Mouse (Mus musculus): ENCODE measurements at regions not wholly inside any gene's neighbourhood (a gene's known extent, or its start where the extent isn't known, plus 50 kb on each side); places are given as distances from the start of the nearest gene placed in this dataset.
A peak's percentile ranks its signal among the peaks of the same experiment; 100 is the strongest.

GRCm38 (mm10) chr16:76521142-76521541, 147.5 kb upstream of the Nrip1 start:
- H3K27me3 ChIP-seq, result no peaks in the 10 kb centered on the region
- TF ChIP-seq CTCF (IDR thresholded peaks at IDR 0.05), result no peak
- no peak for DNase-seq (ENCODE audit: low read depth, low spot score)
- ChIA-PET CTCF (no interaction called here), POLR2A (interaction anchor here (0.7 kb wide), 1 partner anchor 22 kb away, joined by 3 read pairs; no protein-coding TSS in a partner anchor)
- no peak for ATAC-seq
- in situ Hi-C loops (cut with MboI; ENCODE audit: low pct_unique_long_range_greater_than_20kb), result no loop called here

DNA sequence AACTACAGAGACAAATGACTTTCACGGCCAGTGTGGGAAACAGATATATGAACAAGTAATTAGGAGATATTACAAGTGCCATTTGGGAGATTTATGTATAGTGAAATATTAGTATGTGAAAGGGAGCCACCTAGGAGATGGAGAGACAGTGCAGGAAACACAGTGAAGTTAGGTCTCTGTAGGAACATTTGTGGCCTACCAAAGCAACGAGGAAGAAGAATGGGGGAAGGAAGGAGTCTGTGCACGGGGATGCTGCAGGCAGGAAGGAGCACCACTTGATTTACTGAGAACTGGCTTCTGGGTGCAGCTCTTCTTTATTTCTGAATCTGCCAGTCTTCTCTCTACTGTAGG, 147.0 kb upstream of the Nrip1 start:
- ATAC-seq, result no peak
- in situ Hi-C loops (cut with MboI; ENCODE audit: low pct_unique_long_range_greater_than_20kb), result no loop called here

DNA sequence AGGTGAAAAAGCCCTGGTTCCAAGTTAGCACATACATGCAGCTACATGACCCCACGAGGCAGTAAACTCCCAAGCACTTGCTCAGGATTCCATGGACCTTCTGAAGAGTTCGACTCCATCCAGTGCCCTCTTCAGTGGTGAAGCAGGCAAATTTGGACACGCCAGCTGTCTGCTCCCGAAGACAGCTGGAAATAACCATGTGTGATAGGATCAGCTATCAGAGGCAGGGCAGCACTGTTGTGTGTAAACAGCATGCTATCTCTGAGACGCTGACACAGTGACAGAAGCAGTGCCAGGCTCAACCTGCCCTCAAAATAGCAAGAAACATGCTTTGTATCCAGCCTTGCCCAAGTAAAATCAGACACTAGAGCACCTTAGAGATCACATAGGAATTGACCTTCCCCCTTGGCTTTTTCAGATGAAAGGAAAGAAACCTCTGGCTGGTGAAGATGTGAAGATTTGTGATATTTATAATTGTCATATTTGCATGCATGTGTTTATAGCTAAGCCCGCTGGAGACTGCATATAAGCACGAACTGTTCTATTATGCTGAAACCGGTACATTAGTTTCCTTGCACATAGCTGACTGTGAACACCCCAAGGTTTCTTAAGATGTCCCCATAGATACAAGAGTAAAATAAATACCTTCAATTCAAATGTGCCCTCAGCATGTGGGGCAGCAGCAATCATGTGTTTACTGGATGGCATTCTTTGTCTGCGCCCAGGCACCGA, 146.4 kb upstream of the Nrip1 start:
- no peak for TF ChIP-seq CTCF (IDR thresholded peaks at IDR 0.05)
- H3K27me3 ChIP-seq, result no peaks in the 10 kb centered on the region
- DNase-seq (ENCODE audit: low read depth, low spot score), result no peak
- ChIA-PET CTCF (interaction anchor here (1.2 kb wide), 1 partner anchor 16 kb away, joined by 3 read pairs; no protein-coding TSS in a partner anchor), POLR2A (interaction anchor here (0.7 kb wide), 1 partner anchor 21 kb away, joined by 3 read pairs; no protein-coding TSS in a partner anchor)
- in situ Hi-C loops (cut with MboI; ENCODE audit: low pct_unique_long_range_greater_than_20kb), result no loop called here
- ATAC-seq, result no peak

More for the DNA sequence above, 147.0 kb upstream of the Nrip1 start:
- POLR2A ChIA-PET, result interaction anchor here (0.7 kb wide), 1 partner anchor 22 kb away, joined by 3 read pairs; no protein-coding TSS in a partner anchor
- DNase-seq (ENCODE audit: low read depth, low spot score), result no peak
- no peaks in the 10 kb centered on the region for H3K27me3 ChIP-seq
- TF ChIP-seq CTCF (IDR thresholded peaks at IDR 0.05), result no peak
- CTCF ChIA-PET, result interaction anchor here (1.2 kb wide), 1 partner anchor 17 kb away, joined by 3 read pairs; no protein-coding TSS in a partner anchor

DNA sequence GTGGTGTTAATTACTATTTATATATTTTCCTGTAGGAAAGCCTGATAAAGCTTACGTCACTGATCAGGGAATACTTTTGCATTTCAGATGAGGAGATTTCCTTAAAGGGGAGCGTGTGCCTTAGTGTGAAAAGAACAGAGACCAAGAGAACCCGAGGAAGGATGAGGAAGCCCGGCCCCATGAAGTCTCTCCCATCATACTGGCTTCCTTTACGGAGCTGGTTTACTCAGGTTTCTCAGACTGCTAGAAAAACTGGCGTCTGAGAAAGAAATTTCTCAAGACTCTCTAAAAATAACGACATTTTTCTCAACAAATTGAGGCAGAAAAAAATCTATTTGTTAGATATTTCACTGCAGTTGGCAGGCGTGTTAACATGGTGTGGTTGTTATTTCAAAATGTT, 137.2 kb upstream of the Nrip1 start:
- in situ Hi-C loops (cut with MboI; ENCODE audit: low pct_unique_long_range_greater_than_20kb), result no loop called here
- CTCF ChIA-PET, result no interaction called here
- DNase-seq (ENCODE audit: low read depth, low spot score), result no peak
- ATAC-seq, result no peak
- no peak for TF ChIP-seq CTCF (IDR thresholded peaks at IDR 0.05)
- POLR2A ChIA-PET, result no interaction called here
- no peaks in the 10 kb centered on the region for H3K27me3 ChIP-seq

GRCm38 (mm10) chr16:76509109-76509650, 135.6 kb upstream of the Nrip1 start:
- in situ Hi-C loops (cut with MboI; ENCODE audit: low pct_unique_long_range_greater_than_20kb), result no loop called here
- no peak for ATAC-seq

GRCm38 (mm10) chr16:76507191-76507746, 133.6 kb upstream of the Nrip1 start:
- ATAC-seq, result no peak
- in situ Hi-C loops (cut with MboI; ENCODE audit: low pct_unique_long_range_greater_than_20kb), result no loop called here
- DNase-seq (ENCODE audit: low read depth, low spot score), result no peak
- CTCF ChIA-PET, result no interaction called here
- POLR2A ChIA-PET, result interaction anchor here (0.7 kb wide), 1 partner anchor 203 kb away, joined by 6 read pairs; no protein-coding TSS in a partner anchor
- no peaks in the 10 kb centered on the region for H3K27me3 ChIP-seq
- no peak for TF ChIP-seq CTCF (IDR thresholded peaks at IDR 0.05)

More at GRCm38 (mm10) chr16:76509109-76509650, 135.6 kb upstream of the Nrip1 start:
- TF ChIP-seq CTCF (IDR thresholded peaks at IDR 0.05), result no peak
- no peaks in the 10 kb centered on the region for H3K27me3 ChIP-seq
- ChIA-PET POLR2A (no interaction called here), CTCF (no interaction called here)
- DNase-seq (ENCODE audit: low read depth, low spot score), result no peak

DNA sequence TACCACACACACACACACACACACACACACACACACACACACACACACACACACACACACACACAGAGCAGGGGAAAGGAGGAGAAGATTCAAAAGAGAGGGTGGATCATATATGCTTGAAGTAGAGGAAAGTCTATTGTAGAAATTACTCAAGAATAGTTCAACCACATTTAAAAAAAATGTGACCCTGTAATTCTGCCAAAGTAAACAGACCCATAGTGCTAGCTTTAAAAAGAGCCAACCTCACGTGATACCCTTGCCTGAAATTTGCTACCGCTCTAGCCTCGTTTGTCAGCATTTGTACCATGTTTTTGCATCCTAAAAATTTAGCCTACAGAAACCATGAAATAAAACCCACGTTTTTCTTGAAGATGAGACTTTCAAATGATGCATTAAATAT, 132.6 kb upstream of the Nrip1 start:
- H3K27me3 ChIP-seq, result no peaks in the 10 kb centered on the region
- TF ChIP-seq CTCF (IDR thresholded peaks at IDR 0.05), result no peak
- no peak for DNase-seq (ENCODE audit: low read depth, low spot score)
- CTCF ChIA-PET, result no interaction called here
- ATAC-seq, result no peak
- POLR2A ChIA-PET, result no interaction called here
- in situ Hi-C loops (cut with MboI; ENCODE audit: low pct_unique_long_range_greater_than_20kb), result no loop called here

- TF ChIP-seq CTCF (IDR thresholded peaks at IDR 0.05), result no peak
- ChIA-PET CTCF (interaction anchor here (0.9 to 1.3 kb wide), 3 partner anchors 22 to 43 kb away, joined by 3 read pairs; no protein-coding TSS in a partner anchor), POLR2A (no interaction called here)
- no peaks in the 10 kb centered on the region for H3K27me3 ChIP-seq
- DNase-seq (ENCODE audit: low read depth, low spot score), result no peak
- in situ Hi-C loops (cut with MboI; ENCODE audit: low pct_unique_long_range_greater_than_20kb), result no loop called here
- ATAC-seq, result peak; percentile 54
Observed at GRCm38 (mm10) chr16:76499686-76500400, 126.2 kb upstream of the Nrip1 start.

GRCm38 (mm10) chr16:76498233-76498632, 124.6 kb upstream of the Nrip1 start:
- TF ChIP-seq CTCF (IDR thresholded peaks at IDR 0.05), result no peak
- no peak for ATAC-seq
- in situ Hi-C loops (cut with MboI; ENCODE audit: low pct_unique_long_range_greater_than_20kb), result no loop called here
- no peak for DNase-seq (ENCODE audit: low read depth, low spot score)
- H3K27me3 ChIP-seq, result no peaks in the 10 kb centered on the region
- ChIA-PET CTCF (interaction anchor here (1.3 kb wide), 1 partner anchor 21 kb away, joined by 3 read pairs; no protein-coding TSS in a partner anchor), POLR2A (no interaction called here)

GRCm38 (mm10) chr16:76497041-76497808, 123.6 kb upstream of the Nrip1 start:
- H3K27me3 ChIP-seq, result no peaks in the 10 kb centered on the region
- POLR2A ChIA-PET, result no interaction called here
- ATAC-seq (no peak), DNase-seq (ENCODE audit: low read depth, low spot score) (no peak)
- TF ChIP-seq CTCF (IDR thresholded peaks at IDR 0.05), result no peak
- in situ Hi-C loops (cut with MboI; ENCODE audit: low pct_unique_long_range_greater_than_20kb), result no loop called here
- CTCF ChIA-PET, result no interaction called here

All from Patski (cell line).